Mouse (Mus musculus) right cerebral cortex, postnatal 14 days (tissue): ENCODE results near the gene Elk4.

Source experiments
- DNase-seq: peaks from one replicate; pipeline ENCODE4 v3.0.0; 2022

Gene Elk4

GRCm38 (mm10) chr1:132007282-132007815, at the start of gene Elk4:
Elk4 (plus strand) TSS chr1:132007607.
- peak; percentile 83 for DNase-seq

GRCm38 (mm10) chr1:131961004-131961403, 46.4 kb upstream of the Elk4 start:
- no peak for DNase-seq

GRCm38 (mm10) chr1:131962606-131963084, 44.8 kb upstream of the Elk4 start, which contains the start of gene Slc45a3:
Slc45a3 (plus strand) TSS chr1:131962967.
- DNase-seq, result no peak

GRCm38 (mm10) chr1:131963085-131963951, 44.1 kb upstream of the Elk4 start:
- DNase-seq, result no peak

- no peak for DNase-seq
These were observed 43.3 kb upstream of the Elk4 start for GRCm38 (mm10) chr1:131964100-131964499.

- no peak for DNase-seq
These were observed 42.8 kb upstream of the Elk4 start for GRCm38 (mm10) chr1:131964580-131964979.

GRCm38 (mm10) chr1:131965818-131966217, 41.6 kb upstream of the Elk4 start:
- no peak for DNase-seq

- DNase-seq, result no peak
These were observed 40.1 kb upstream of the Elk4 start for GRCm38 (mm10) chr1:131967336-131967735.

- DNase-seq, result no peak
These were observed 38.9 kb upstream of the Elk4 start for GRCm38 (mm10) chr1:131968556-131968955.

GRCm38 (mm10) chr1:131968983-131969382, 38.4 kb upstream of the Elk4 start:
- DNase-seq, result no peak

- DNase-seq, result no peak
These were observed 37.6 kb upstream of the Elk4 start for GRCm38 (mm10) chr1:131969825-131970224.

GRCm38 (mm10) chr1:131970322-131970660, 37.1 kb upstream of the Elk4 start:
- DNase-seq, result no peak

- DNase-seq, result no peak
These were observed 36.5 kb upstream of the Elk4 start for GRCm38 (mm10) chr1:131970661-131971520.

GRCm38 (mm10) chr1:131971771-131972497, 35.5 kb upstream of the Elk4 start:
- DNase-seq, result no peak

GRCm38 (mm10) chr1:131972498-131973334, 34.7 kb upstream of the Elk4 start:
- no peak for DNase-seq

- no peak for DNase-seq
These were observed 33.4 kb upstream of the Elk4 start for GRCm38 (mm10) chr1:131973991-131974390.

- no peak for DNase-seq
These were observed 30.5 kb upstream of the Elk4 start for GRCm38 (mm10) chr1:131976886-131977285.

GRCm38 (mm10) chr1:131980471-131980870, 26.9 kb upstream of the Elk4 start:
- no peak for DNase-seq

- peak; percentile 74 for DNase-seq
These were observed 25.9 kb upstream of the Elk4 start for GRCm38 (mm10) chr1:131981378-131982013.

GRCm38 (mm10) chr1:131982907-131983306, 24.5 kb upstream of the Elk4 start:
- peak; percentile 77 for DNase-seq

- DNase-seq, result no peak
These were observed 23.6 kb upstream of the Elk4 start for GRCm38 (mm10) chr1:131983806-131984205.
